Mouse (Mus musculus) testis, postnatal 10 days (tissue): Measurements from ENCODE around the gene Ttll12.

ENCODE experiments used
- DNase-seq: peaks from one replicate; pipeline ENCODE4 v3.0.0; 2021; ENCODE audit warnings: low spot score

Gene Ttll12

DNA sequence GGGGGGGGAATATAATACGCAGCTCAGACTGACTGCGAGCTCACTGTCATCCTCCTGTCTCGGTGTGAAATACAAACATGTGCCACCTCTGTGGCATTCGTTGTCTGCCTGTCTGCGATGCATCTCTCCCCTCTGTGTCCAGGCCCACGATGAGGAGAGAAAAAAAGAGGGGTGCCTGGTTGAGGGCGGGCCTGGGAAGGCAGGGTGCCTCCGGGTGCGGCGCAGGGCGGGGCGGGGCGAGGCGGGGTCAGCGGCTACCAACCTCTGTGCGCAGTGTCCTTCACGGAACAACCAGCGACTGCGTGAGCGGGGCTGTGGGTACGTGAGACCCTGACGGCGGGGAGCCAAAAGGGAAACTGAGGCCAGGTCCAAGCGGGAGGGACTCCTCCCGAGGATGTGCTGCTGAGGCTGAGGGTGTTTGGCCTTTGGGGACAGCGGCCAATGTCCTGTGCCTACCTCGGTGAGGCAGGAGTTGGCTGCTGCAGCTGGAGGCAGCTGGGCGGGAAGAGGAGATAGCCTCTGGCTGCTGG is 31.6 kb downstream of the Ttll12 start, which contains the start of the genes Tspo and Mcat:
Gene Tspo, plus strand, starts transcription at position 266 of the 530 bp plus-strand sequence.
Gene Mcat, minus strand, starts transcription at position 461 of the 530 bp plus-strand sequence.
- DNase-seq, result peak; percentile 77

DNA sequence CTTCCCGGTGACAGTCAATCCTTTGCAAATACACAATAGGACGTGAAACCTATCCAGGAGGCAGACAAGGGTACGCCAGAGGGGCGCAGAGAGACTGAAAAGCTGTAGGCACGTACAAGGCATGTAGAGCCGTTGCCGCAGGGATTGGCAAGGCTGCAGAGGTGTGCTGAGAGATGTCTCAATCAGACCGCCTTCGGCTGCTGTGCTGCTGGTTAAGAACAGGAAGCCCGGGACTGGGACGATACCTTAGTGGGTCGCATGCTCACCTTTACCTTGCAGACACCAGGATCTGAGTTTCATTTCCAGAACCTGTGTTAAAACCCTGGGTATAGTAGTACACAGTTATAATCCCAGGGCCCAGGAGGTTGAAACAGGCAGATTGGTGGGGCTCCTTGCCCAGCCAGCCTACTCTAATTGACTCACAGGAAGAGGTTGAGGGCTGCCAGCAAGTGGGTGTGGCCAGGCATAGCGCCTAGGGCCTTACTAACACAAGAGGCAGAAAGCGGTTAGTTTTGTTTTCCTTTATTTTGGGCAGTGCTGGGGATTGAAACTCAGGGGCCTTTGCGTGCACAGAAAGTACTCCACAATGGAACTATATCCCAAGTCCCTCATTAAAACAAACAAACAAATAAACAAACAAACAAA is 32.2 kb downstream of the Ttll12 start:
- DNase-seq, result peak; percentile 85

DNA sequence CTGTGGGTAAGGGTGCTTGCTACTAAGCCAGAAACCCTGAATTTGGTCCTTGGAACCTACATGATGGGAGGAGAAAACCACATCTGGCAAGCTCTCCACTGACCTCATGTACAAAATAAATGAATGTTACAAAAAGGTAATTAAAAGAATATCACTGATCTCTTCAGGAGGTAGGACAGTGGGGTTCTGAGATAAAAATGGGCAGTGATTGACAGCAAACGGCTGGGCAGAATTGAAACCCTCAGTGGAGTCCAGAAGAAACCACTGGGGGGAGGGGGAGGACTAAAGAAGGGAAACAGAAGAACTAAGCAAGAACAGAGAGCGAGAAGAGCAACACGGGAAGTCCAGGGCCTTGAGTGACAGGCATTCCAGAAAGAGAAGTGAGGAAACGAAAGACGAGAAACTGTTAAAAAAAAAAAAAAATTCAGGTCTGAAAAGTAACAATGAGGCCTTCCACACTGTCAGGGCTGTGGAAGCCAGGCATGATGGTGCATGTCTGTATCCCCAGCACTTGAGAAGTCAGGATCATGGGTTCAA is 33.9 kb downstream of the Ttll12 start:
- no peak for DNase-seq

DNA sequence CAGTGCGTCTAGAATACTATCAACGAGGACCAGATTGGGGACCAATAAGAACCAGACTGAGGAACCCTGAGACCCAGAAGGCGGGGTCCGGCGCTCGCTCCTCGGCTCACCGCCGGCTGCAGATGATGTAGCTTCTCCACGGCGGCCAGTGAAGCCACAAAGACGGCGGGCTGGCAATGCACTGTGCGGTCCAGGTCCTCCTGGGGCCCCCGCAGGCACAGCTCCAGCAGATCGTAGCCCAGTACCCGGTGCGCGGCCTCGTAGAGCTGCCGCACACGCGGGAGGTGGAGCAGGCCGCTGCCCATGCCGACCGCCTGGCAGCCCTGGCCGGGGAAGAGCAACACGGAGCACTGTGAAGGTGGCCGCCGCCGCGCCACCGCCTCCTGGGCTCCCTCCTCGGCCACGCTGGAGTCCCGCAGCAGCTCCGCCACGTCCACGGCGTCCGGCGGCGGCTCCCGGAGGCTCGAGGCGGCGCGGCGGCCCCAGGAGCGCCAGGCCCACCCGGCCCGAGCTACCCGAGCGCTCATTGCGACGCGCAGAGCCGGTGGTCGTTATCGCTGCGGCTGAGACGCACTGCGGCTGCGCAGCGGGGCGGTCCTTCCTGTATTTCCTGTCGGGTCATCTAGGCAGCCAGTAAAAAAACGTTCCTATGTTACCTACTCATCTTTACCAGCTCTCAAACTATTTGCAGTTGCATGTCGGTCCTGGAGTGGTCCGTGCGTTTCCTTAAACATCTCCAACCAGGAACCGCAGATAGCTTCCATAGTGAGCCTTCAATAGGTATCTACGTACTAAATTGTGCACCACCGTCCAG is 39.6 kb downstream of the Ttll12 start:
- peak; percentile 90 for DNase-seq

DNA sequence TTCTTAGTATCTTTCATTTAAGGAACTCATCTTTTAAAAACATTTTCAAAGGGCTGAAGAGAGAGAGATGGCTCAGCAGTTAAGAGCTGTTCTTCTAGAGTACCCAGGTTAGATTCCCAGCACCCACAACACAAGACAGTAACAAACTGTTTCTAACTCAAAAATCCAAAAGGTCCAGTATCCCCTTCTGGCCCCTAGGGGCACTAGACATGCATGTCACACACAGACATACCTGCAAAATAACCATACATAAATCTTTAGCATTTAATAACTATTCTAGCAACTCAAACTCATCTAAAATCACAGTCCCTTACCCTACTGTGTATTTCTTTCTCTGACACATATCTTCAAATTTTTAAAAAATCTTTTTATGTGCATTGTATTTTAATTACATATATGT is 41.1 kb downstream of the Ttll12 start:
- DNase-seq, result no peak

DNA sequence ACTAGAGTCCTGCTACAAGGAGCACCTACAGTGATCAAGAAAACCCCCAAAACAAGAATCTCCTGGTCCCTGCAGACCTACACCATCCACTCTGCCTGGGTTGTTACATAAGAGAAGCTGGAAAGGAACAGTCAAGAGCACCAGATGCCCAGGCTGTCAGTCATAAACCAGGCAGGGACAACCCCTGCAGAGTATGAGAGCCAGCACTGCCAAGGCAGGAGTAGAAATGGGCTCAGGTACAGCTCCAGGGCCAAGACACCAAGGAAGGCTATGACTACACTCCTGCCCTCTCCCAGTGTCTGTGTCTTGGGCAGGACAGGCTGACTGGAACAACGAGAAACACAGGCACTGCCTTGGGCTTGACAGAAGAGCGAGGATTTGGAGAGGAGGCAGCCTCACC is 44.8 kb downstream of the Ttll12 start:
- DNase-seq, result no peak

DNA sequence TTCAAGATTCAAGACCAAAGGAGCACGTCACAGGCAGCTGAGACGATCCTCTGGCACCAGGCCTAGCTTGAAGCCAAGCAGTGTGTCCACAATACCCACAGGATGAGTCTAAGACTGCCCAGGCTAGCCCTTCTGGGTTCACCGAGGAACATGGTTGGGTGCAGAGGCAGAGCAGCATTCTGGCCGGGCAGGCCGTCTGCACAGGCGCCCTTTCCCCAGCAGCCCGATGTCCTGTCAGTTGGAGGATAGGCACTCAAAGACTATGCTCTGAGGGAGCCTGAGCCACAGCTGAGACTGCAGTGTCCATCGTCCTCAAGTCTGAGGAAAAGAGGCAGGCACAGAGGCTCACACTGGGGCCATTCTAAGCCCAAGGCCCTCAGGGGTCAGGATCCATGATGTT is 47.8 kb downstream of the Ttll12 start:
- DNase-seq, result no peak

DNA sequence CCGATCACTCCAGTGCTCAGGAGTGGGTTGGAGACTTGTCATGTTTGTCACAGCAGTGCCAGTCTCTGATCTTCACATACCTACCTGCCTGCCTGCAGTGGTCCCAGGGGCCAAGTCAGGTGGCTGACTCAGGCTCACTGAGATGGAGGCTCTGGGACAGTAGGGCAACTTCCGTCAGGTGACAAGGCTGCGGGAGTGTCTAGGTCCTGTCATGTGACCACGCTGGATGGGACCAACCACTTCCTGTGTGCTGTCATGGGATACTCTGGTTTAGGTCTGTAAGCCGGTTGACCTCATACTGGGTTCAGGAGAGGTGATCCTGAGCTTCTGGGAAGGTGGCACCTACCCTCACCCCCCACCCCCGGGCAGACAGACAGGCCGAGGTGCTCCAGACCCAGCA is 48.9 kb downstream of the Ttll12 start:
- DNase-seq, result no peak

DNA sequence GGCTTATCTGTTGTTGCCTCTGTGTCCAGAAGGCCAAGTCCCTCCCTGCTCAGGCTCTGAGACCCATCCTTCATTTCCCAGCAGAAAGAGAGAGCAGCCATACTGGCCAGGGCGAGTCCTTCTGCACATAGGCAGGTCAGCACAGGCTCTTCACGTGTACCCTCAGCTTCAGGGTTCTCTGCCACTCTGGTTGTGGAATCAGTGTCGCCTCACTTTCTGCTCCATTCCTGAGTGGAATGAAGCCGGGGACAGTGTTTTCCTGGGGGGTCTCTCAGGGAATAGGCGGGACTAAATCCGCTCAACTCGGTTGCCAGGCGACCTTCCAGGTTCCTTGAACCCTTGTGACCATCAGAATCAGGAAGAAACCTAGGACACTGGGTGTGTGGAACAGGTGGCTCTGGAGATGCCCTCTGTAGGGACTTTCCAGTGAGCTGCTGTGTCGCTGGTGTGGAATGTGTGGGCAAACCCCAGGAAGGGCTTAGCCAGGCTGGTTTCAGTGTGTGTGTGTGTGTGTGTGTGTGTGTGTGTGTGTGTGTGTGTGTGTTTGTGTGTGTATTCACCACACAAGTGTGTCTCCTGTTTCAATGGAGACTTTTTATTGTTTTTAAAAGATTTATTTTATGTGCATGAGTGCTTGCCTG is 53.2 kb downstream of the Ttll12 start:
- no peak for DNase-seq

DNA sequence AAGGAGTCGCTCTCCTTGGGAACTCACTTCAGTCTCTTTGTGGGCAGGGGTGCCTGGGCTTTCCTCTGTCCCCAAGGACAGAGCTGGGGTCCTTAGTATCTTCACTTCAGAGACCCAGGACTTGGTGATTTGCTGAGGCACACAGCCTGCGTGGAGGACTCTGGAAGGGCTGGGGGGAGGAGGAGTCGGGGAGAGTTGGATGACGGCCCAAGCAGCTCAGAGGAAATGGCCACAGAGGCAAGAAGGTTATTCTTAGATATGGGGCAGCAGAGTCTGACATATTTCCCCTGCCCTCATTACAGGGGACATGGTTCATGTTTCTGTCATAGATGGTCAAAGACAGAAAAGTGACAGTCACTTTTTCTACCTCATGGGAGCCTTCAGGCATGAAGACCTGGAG is 55.1 kb downstream of the Ttll12 start:
- DNase-seq, result no peak

DNA sequence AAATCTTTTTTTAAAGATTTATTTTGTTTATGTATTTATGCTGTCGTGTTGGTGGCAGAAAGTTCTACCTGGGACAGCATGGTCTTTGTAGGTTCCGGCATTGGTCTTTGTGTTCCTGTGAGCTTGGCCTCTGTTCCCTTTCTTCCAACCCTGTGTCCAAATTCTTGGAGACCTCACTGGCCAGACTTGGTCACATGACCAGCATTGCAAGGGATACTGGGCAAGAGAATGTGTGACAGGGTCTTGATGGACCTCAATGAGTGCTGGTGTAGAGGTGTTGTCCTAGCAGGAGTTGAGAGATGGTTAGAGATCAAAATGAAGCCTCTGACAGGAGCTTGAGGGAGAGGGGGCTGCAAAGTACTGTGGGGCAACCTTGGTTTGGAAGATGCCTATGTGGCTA is 56.1 kb downstream of the Ttll12 start:
- no peak for DNase-seq

DNA sequence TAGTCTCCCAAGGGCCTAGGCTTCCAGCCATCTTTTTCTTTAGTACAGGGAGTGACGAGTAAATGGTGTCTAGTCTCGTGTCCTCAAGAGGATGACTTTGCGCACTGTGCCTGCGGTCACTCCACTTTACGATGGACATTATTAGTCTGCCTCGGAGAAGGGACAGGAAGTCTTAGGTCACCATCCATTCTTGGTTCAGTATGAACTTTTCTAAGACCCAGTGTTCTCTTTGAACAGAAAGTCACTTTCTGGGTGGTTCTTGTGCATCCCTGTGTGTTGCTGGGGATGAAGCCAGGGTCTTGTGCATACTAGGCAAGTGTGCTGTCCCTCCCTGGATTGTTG is 59.1 kb downstream of the Ttll12 start:
- DNase-seq, result no peak

DNA sequence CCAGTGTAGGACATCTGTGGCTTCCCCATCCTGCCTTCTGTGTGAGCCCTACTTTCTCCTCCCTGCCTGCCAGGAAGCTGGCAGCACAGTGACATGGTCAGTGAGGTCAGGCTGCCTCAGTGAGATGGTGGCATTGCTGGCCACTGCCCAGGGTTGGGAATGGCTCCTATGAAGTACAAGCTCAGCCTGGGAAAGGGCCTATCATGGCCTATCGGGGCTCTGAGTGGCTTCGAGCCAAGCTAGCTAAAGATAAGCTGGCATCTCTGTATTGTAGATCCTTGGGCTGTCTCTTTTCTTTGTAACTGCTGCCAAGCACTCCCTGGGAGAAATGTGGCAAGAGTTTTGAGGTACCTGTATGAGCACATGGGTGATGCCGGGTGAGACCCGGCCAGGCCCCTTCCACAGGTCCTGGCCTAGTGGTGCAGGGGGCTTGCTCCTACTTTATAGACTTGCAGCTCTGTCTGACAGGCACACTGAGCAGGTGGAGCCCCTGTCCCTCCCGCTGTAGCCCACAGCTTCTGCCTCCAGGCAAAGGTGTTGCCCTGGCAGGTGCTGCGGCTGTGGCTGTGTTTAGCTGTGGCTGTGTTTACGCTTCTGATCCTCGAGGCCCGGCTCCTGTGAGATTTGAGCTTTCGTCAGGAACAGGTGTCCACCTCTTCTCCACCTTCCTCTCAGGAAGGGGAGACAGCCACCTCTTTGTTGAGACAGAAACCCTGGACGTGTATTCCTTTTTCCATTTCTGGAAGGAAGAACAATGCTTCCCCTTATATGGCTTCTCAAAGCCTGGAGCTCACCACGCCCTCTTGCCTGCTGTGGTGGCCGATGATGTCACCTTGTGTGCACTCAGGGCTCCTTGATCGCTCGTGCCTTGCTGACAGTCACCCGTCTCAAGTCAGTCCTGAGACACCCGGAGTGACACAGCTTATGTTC is 59.7 kb downstream of the Ttll12 start:
- no peak for DNase-seq

DNA sequence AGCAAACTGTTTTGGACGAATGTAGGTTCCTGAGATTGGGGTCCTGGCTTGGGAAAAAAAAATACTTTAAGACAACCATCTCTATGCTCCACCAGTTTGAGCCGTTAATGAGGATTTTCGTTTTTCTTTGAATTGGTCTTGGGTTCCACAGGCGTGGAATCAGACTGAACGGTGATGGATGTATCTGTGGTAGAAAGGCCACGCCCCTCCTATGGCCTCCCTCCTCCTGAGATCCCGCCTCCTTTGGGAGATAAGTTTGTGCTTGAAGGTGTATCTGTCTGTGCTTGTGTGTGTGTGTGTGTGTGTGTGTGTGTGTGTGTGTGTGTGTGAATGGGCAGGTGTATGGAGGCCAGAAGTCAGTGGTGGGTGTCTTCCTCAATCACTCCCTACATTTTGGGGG is 62.4 kb downstream of the Ttll12 start:
- DNase-seq, result no peak

DNA sequence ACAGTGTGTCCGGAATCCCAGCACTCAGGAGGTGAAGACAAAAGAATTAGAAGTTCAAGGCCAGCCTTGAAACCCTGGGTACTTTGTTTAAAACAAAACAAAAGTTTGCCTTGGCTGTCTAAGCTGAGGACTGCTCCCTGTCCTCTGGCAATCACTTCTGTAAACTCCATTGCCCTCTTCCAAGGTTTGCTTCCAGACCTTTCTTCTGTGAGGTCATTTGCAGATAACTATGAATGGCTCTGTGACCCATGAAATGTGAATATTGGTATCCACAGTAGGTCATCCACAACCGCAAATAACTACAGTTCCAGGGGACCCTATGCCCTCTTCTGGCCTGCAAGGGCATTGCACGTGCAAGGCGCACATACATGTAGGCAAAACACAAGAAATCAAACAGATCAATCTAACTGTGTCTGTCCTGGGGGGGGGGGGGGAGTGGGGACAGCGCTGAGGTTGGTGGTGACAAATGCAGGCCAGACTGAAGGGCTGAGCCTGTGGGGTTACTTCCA is 62.9 kb downstream of the Ttll12 start:
- no peak for DNase-seq

DNA sequence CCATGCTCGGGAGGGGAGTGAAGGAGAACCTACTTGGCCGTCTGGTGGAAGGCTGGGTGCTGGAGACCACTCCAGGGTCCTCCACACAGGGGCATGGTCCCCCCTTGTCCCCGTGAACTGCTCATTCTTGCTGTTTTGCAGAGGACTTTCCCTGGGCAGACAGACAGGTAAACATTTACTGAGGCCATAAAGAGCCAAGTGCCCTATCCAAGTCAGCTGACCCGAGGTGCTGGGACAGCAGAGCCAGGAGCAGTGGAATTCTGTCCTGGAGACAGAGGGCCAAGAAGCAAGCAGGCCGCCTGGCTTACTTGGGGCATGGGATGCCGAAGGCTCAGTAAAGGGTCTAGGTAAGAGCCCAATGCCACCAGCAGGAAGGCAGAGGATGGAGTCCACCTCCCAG is 64.3 kb downstream of the Ttll12 start:
- no peak for DNase-seq

DNA sequence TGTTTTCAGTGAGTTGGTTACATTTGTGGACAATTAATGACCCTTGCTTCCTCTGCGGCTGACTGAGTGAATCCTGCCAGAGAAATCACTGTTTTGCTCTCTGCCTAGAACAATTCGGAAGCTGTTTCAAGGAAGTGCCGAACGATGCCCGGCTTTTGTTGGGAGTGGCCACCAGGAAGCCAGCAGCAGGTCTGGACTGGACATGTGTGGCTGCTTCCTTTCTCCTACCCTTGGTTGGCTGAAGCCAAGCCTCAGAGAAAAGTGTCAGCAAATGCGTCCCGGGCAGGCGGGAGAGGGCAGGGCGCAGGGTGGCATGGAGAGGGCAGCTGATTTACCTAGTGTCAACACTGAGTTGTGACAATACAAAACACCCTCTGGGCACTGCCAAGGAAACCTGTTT is 64.7 kb downstream of the Ttll12 start:
- DNase-seq, result no peak

DNA sequence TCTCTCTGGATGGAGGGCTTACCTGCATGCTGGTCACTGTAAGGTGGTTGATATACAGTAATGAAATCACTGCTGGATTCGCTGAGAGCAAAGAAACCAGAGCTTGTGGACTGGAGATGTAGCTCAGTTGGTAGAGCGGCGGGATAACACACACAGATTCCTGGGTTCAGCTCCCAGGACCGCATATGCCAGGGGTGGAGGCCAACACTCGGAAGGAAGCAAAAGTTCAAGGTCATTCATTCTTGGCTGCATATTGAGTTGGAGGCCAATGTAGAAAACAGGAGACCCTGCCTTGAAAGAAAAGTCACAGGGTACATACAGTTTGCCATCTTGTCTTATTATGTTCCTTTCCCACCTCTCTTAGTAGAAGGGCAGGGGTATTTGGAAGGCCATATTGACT is 65.2 kb downstream of the Ttll12 start:
- DNase-seq, result peak; percentile 60

DNA sequence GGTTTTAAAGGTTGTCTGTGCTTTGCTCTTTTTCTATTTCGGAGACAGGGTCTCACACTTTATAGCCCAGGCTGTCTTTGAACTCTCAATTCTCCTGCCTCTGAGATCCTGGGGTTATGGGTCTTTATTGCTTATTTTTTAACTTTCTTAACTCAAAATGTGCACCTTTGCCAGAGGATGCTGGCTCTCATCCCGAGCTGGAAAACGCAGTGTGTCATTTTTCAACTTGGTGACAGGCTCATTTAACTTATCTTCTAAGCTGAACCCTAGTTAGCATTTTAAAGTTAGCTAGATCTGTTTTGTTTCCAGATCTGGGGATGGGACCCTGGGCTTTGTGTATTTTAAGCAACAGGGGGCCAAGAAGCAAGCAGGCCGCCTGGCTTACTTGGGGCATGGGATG is 66.1 kb downstream of the Ttll12 start:
- no peak for DNase-seq

DNA sequence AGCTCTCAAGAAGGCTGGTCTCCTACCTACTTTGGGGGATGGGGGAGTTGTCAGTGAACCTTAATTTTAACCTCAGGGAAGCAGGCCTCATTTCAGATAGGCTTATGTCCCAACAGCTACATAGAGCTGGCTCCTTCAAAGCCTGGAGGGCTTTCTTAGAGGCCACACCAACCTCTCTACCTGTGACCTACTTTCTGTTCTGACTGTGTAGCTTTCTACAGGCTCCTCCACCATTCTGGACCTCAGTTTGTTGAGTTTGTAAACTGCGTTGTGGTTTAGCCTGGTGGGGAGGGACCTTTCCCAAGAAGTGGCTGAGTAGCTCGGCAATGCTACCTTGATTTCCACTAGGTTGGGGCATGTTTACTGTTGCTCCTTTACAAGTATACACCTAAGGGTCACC is 67.2 kb downstream of the Ttll12 start:
- DNase-seq, result no peak

DNA sequence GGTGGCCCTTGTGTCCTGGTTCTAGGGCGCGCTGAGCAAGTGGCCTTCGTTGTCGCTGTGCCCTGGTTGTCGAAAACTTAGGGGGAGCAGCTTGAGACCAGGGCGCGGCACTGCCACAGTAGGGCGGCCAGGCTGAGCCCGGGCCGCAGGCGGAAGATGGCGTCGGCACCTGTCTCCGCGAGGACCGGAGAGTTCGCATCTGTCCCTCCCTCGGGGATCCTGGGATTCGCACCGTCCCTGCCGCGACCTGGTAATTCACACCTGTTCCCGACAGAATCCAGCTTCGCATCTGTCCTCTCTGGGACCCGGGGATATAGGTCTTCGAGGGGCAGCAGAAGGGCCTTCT is 67.9 kb downstream of the Ttll12 start:
- DNase-seq, result no peak
